Mouse (Mus musculus): ENCODE data around the gene Dpyd. TPM values are rescaled to one million over a fixed set of nuclear protein-coding genes. Genes with fewer than 3 reads are reported as not detected.

Dpyd gene
- total RNA-seq, 2 experiments from 2014 or later, result 0.86 to 1.2 TPM

DNA sequence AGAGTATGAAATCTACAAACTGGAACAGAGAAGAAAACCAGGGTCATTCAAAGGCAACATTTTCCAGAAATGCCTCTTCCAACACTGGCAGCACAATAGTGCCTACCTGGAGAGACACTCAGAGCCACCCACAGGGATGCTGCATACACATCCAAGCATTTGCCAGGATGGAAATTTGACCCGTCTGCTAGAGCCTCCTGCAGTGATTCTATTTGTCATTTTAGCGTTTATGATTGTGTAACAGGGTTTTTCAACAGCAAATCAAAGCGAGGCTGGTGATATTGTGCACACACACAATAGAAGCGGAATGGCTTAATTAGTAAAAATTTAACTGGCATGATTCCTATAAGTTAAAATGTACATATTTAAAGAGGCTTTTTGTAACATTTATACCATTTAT lies 501.3 kb downstream of the Dpyd start:
- DNase-seq, result no peak
- intact Hi-C loops (cut with DNase I; ENCODE audit: low total_unique reads), result no loop called here

DNA sequence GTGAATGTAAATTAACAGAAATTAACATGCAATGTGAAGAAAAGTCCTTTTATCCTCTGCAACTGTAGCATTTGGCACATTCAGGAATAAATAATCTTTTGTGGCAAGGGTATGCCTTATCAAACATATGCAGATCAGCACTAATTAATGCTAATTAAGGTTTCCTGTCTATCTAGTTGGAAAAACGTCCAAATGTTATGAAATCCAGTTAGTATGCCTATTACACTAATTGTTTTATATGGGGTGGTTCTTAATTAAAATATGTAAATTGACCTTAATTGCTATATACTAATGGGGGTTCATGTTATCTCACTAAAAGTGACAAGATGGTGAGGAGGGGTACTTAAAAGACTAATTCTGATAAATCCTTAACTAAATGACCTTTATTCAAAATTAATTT lies 501.7 kb downstream of the Dpyd start:
- intact Hi-C loops (cut with DNase I; ENCODE audit: low total_unique reads), result no loop called here
- DNase-seq, result no peak

DNA sequence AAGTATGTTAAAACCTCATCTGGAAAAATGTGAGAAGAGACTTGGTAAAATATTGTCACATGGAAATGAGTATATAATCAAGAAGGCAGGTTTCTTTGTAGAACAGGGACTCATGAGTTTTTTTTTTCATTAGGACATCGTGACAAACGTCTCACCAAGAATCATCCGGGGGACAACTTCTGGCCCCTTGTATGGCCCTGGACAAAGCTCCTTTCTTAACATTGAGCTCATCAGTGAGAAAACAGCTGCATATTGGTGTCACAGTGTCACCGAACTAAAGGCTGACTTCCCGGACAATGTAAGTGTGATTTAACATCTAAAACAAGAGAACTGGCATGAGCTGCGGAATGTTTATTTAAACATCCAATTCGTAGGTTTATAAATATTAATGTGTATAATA lies 502.8 kb downstream of the Dpyd start:
- DNase-seq, result no peak
- intact Hi-C loops (cut with DNase I; ENCODE audit: low total_unique reads), result no loop called here

DNA sequence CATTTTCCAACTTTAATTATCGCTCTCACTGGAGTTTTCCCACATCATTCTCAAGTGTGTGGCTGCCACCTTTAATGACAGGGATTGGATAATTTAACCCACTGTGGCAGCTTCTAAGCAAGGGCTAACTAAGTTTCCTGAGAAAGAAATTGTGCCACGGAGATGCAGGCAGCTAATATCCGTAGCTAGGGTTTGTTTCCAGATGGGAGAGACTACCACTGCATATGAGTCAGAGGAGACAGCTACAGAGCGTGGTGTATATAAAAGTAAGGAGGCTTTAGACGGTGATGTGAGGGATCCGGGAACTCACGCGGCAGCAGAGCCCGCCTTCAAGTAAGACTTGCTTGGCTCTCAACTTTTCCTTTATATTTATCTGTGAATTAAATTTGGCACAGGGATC lies 505.3 kb downstream of the Dpyd start:
- intact Hi-C loops (cut with DNase I; ENCODE audit: low total_unique reads), result no loop called here

DNA sequence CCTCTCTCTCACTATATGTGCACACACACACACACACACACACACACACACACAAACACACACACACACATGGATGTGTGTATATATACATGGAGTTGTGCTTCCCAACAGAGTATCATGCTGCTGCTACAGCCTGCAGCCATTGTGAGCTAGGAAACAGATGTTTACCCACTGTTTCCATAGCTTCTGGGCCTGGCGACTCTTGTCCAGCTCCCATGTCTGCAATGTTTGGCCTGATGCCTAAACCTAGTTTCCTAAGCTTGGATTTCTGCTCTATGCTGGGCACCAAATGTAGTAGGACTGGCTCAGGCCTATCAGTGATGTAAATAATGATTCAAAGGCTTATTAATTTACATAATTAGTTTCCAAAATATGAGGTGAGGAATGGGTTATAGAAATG lies 524.7 kb downstream of the Dpyd start:
- intact Hi-C loops (cut with DNase I; ENCODE audit: low total_unique reads), result no loop called here
- no peak for DNase-seq

More for the DNA sequence above, 505.3 kb downstream of the Dpyd start:
- DNase-seq, result no peak

DNA sequence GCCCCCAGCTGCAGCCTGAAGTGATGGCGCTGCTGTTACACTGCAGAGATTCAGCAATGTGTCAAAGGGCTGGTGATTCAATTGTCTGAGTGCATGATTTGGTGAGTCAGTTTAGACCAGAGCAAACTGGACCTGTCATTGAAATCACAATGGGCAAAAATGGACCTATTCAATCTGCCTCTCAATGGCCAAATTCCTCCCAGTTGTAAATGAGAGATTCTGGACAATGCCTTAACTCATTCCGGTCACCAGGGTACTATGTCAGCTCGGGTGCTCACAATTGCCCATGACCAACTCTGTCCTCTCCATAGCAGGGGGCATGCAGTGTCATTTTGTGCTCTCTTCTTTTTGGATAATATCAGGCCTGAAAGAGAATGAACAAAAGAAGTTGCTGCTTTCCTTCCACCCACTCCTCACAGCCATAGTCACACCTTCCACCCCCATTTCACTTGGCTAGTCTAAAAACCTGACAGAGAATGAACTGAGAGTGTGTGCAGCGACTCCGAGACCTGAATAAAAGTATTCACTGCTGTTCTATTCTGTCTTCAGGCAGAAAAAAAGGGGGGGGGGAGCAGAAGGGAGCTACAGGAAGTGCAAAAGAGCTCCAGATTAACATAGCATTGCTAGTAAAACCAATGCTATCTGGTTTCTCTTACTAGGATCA lies 533.4 kb downstream of the Dpyd start:
- intact Hi-C loops (cut with DNase I; ENCODE audit: low total_unique reads), result no loop called here
- DNase-seq, result no peak

DNA sequence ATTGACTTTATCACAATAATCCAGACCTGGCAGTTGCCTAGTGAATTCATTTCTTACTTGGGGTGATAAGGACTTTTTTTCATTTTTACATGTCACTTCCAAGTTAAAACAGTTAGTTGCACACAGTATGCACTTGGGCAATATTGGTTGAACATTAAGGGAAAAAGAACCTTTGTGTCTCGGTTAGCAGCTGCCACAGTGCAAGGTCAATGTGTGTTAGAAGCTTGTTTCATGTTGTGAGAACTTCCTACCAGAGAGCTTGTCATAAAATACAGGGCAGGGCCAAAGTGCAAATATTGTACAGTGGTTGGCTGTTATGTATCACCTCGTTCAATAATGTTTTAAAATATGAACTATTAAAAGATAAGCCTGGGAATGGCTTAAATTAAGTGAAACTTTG lies 564.1 kb downstream of the Dpyd start:
- intact Hi-C loops (cut with DNase I; ENCODE audit: low total_unique reads), result no loop called here
- DNase-seq, result no peak

DNA sequence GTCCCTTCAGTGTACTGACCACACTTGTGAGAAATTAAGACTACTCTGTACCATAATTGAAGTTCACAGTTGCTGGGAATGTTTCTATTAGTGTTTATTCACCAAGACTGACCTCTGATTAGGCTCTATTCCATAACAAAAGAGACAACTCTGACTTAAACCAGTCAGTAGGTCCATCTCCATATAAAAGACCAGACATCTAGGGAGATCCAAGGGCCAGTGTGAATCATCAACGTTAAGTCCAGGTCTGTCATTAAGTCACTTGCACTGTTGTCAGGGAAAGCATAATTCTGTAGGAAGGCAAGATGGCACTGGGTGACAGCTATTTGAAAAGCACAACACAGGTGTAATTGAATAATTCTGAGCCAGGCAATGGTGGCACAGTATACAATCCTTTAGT lies 566.1 kb downstream of the Dpyd start:
- intact Hi-C loops (cut with DNase I; ENCODE audit: low total_unique reads), result no loop called here
- no peak for DNase-seq

DNA sequence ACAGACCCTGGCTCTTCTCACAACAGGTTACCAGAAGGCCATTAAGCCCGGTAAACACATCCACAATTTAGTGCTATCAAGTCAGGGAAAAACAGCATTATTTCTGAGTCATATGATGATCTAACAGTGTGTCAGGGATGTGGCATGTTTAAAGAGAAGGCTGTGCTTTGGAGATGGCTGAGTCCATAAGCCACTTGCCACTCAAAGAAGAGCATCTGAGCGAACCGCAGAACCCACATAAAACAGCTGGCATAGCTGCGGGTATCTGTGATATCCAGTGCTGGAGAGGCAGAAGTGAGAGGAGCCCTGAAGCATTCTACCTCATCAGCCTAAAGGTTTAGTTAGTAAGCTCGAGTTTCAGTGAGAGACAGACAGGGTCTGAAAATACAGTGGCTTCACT lies 581.1 kb downstream of the Dpyd start:
- intact Hi-C loops (cut with DNase I; ENCODE audit: low total_unique reads), result no loop called here
- DNase-seq, result no peak

DNA sequence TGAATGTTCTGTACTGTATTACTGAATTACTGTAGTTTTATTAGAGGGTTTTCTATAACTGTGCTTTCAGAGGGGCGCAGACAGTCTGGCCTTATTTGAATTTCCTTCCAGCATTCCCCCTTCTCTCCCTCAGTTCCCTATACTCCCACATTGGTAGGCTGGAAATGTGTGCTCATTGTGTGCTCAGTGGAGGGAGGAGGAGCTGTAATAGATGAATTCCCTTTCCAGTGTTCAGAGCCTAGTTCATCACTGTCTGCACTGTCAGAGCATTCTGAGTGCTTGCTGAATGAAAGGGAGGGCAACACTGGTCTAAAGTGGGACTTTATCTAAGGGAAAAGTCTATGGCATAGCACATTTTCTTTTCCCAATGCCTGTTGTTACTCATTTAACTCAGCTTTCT lies 582.9 kb downstream of the Dpyd start:
- no peak for DNase-seq
- intact Hi-C loops (cut with DNase I; ENCODE audit: low total_unique reads), result no loop called here

DNA sequence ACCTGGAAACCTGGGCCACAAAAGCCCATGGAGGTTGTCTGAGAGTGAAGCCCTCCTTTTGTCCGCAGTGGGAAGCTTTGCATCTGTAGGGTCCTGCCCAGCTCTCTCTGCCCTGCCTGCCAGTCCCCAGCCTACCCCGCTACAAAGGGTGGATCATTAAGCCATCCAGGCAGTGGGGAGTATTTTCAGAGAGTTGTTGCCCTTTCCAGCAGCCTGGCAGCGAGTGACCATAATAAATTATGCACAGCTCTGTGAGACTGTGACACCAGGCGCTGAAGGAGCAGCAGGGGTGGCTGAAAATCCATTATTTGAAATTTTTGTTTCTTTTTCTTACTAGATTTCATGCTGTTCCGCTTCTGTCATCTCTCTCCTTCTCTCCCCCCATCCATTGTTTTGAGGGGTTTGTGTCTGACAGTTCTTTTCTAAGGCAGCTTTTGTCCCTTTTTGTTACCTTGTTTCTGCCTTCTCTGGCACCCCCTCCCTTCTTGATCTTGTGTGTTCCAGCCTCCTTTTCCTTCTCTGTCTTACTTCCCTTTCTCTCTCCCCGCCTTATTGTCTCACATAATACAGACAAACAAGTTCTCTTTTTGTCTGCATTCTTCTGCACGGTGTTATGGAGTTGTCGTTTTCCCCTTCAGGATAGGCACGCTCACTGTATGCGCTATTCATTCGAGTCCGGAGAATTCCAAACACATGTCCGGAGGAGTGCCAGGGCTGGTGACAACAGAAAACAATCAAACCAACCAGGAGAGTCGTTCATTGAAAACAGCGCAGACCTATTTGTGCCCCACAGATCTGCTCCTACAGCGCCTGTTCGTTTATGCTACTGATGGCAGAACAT lies 592.9 kb downstream of the Dpyd start:
- no peak for DNase-seq
- intact Hi-C loops (cut with DNase I; ENCODE audit: low total_unique reads), result no loop called here

DNA sequence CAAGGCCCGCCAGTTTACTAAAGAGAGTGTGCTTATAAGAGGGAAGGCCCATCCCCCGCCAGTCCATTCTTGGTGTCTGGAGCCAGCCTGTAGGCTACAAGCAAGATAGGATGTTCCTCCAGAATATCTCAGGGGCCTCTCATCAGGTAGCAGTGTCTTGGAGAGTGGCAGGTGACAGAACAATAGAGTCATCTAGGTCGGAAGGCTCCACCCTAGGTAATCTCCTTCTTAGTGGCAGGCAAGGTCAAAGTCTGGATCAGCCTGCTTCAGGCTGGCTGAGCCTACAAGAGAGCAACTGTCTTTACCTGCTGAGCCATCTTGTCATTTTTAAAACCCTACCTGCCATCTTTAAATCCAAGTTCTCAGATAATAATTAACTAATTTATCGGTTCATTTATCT lies 596.7 kb downstream of the Dpyd start:
- no peak for DNase-seq
- intact Hi-C loops (cut with DNase I; ENCODE audit: low total_unique reads), result no loop called here

DNA sequence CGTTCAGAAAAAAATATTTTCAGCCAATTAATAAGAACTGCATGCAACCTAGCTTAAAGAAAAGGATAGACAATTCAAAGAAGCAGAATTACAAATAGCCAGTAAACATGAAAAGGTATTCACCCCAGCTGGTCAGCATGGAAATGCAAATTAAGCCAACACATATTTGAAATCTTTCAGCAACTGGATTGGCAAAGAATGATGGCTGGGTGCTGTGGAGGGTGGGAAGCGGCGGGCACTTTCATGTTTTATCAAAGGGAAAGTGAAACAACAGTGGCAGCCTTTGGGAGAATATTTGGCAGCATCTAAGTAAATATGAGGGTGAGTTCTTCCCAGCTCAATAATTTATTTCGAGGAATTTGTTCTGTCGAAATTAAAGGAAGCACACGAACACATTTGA lies 603.8 kb downstream of the Dpyd start:
- no peak for DNase-seq
- intact Hi-C loops (cut with DNase I; ENCODE audit: low total_unique reads), result no loop called here

DNA sequence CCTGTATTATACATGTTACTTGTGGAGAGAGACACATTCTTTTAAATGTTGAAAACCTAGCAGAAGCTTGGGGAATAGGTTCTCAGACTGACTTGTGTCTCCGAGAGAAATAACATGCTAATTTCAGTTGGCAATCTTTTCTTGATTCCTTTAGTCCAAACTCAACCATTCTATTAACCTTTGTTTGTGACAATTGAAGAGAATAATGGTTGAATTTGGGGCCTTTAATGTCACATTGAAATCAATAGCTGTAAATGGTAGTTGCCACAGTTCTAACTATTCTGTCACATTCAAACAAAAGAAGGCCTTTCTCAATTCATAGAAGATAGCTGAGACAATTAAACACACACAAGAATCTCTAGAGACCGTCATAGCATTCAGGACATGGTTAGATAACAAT lies 606.2 kb downstream of the Dpyd start:
- intact Hi-C loops (cut with DNase I; ENCODE audit: low total_unique reads), result no loop called here
- no peak for DNase-seq

DNA sequence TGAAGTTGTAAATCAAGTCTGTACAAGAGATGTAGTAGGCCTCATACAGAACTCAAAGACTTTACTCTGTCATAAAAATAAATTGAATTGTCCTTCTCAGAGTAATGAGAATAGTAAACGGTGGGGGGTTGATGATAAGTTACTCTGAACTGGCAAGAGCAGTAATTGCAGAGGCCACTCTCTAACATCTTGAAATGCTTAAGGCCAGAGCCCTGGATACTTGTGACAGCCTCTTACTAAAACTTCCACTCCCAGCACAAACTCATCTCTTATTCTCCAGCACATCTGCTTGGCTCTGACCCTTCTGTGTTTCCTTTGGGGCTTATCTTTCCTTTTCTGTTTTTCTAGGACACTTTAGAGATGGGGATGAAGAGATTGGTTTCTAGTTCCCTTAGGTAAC lies 606.7 kb downstream of the Dpyd start:
- intact Hi-C loops (cut with DNase I; ENCODE audit: low total_unique reads), result no loop called here
- DNase-seq, result no peak

DNA sequence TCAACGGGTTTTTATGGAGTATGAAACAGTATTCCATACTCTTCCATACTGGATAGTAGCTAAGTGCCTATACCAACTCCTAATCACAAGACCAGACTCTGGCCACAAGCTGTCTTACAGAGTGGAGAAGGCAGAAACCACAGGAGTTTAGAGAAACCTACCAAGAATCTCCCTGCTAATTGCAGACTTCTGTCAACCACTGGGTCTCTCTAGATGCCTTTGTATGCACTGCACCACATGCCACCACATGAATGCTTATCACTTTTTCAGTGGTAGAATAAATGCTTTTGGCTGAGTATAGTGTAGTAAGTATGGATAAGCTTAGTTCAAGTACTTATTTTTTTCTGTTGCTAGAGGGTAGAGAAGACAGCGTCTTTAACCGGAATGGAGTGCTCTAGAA lies 621.3 kb downstream of the Dpyd start:
- DNase-seq, result no peak
- intact Hi-C loops (cut with DNase I; ENCODE audit: low total_unique reads), result no loop called here

DNA sequence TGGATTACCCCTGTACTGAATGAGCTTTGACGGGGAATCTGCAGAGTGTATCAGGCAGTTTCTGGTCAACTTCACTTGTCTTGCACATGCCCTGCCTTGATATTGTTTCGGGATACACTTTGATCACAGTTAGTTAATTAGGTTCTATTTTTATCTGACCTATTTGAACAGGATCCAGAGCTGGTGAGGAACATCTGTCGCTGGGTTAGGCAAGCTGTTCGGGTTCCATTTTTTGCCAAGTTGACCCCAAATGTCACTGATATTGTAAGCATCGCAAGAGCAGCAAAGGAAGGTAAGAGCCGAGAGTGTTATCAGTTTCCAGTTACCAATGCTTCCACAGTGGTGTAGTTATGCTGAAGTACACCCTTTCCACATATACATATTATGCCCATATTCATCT lies 632.1 kb downstream of the Dpyd start:
- intact Hi-C loops (cut with DNase I; ENCODE audit: low total_unique reads), result no loop called here
- no peak for DNase-seq

DNA sequence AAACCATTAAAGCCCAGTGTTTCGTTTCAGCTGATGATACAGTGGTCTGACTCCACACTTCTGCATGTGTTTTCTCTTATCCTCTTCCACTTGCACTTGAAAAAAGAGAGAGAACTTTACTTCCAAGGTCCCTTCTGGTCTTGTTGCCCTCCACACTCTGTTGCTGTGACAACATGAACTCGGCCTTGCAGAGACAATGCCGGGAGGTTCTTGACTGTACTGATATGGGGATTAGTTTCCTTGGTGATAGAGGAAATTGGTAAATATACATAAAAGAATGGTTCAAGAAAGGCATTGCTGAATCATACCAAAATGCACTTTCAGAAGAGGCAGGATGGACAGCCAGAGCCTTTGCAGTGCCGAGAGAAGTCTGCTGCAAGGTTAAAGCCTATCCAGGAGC lies 633.7 kb downstream of the Dpyd start:
- intact Hi-C loops (cut with DNase I; ENCODE audit: low total_unique reads), result no loop called here
- DNase-seq, result no peak

DNA sequence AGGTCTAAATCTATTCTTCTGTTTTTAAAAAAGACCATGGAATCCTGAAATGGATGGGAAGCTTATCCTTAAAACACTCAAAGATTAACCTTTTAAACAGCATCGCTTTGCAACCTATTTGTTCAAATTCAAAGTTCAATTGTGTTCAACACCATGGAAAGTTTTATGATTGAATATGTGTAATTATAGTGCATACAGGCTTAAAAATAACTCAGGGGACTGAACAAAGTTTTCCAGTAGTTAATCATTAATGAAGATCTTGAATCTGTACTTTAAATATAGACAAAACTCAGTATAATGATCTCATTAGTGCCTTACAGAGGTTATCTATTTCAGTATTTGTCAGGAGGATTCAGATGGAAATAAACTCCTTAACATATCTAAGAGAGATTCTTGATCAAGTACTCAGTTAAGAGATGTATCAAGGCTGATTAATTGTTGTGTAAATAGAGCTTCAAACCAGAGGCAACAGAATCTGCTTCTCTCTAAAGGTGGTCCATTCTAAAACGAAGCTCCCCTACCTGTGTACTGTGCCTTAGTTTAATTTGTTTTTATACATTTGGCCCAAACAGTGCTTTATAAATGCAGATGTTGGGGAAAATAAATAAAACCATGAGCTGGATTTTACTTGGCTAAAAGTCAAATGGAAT lies 659.0 kb downstream of the Dpyd start:
- intact Hi-C loops (cut with DNase I; ENCODE audit: low total_unique reads), result no loop called here
- no peak for DNase-seq

DNA sequence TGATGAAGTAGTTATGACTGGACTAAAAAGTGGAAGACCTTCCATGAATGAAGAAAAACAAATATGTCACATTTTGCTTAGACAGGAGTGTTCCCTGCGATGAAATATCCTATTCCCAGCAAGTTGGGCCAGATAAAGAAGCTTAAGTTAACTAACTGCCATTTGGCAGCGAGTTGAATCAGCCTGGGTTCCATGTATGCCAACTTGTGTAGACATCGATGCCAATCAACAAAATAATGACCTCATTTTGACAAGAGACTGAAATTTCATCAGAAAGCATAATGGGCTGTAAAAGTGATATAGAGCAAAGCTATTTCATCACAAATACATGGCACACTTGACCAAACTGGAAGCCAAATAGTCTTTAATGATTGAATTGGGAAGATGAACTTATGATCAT lies 681.3 kb downstream of the Dpyd start:
- no peak for DNase-seq
- intact Hi-C loops (cut with DNase I; ENCODE audit: low total_unique reads), result no loop called here

DNA sequence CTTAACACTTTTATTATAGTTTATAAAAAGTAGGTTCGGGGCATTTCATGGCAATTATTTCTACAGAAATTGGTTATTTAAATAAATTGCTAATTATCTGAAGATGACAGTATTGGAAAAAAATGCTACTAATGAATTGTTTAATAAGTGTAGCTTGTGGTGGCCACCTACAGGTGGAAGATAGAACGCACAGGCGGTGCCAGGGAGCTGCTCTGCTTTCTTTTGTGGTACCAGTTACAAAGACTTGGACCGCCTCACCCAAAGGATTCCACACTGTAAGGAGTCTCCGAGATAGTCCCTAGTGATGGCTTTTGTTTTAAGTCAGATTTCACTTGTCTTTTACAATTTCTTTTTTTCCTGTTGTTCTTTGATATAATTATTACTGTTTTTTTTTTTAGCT lies 694.6 kb downstream of the Dpyd start:
- intact Hi-C loops (cut with DNase I; ENCODE audit: low total_unique reads), result no loop called here
- DNase-seq, result no peak
